Mouse (Mus musculus): ENCODE measurements at regions not wholly inside any gene's neighbourhood (a gene's known extent, or its start where the extent isn't known, plus 50 kb on each side); places are given as distances from the start of the nearest gene placed in this dataset.
"Not testable (repeated sequence)": the region's sequence is repeated elsewhere in the genome, so short reads cannot be mapped to it uniquely, and the experiment has no call there.

GRCm38 (mm10) chr13:5920422-5920821 is 59.1 kb downstream of the Klf6 start:
- Histone ChIP-seq H3K27me3 (no peaks in the 10 kb centered on the region), H3K27ac (replicated peaks) (no peak overlapping the region), H3K9me3 (replicated peaks) (no peaks in the 10 kb centered on the region), H3K36me3 (replicated peaks) (no peaks in the 10 kb centered on the region), H3K4me3 (replicated peaks) (no peak overlapping the region), H3K4me2 (no peak overlapping the region), H3K4me1 (replicated peaks) (no peaks in the 10 kb centered on the region), H3K9ac (no peak overlapping the region)
- ATAC-seq (ENCODE audit: insufficient read depth): no peak
- 49% methylated on average over 3 of the region's 3 CpGs for WGBS (ENCODE audit: insufficient replicate concordance)

- 72% methylated on average over 2 of the region's 2 CpGs for WGBS (ENCODE audit: insufficient replicate concordance)
- H3K36me3 ChIP-seq (replicated peaks): no peaks in the 10 kb centered on the region
- no peak overlapping the region for H3K9ac ChIP-seq
- no peak overlapping the region for H3K27ac ChIP-seq (replicated peaks)
- H3K9me3 ChIP-seq (replicated peaks): no peaks in the 10 kb centered on the region
- no peaks in the 10 kb centered on the region for H3K4me1 ChIP-seq (replicated peaks)
- no peaks in the 10 kb centered on the region for H3K27me3 ChIP-seq
- no peak overlapping the region for H3K4me2 ChIP-seq
- no peak overlapping the region for H3K4me3 ChIP-seq (replicated peaks)
- no peak for ATAC-seq (ENCODE audit: insufficient read depth)
Measured at GRCm38 (mm10) chr13:5931433-5931832, 70.2 kb downstream of the Klf6 start.

GRCm38 (mm10) chr13:5937436-5937835 is 76.2 kb downstream of the Klf6 start:
- H3K4me3 ChIP-seq (replicated peaks): no peak overlapping the region
- H3K27me3 ChIP-seq: no peaks in the 10 kb centered on the region
- no peak for ATAC-seq (ENCODE audit: insufficient read depth)
- no peak overlapping the region for H3K9ac ChIP-seq
- H3K4me2 ChIP-seq: no peak overlapping the region
- H3K4me1 ChIP-seq (replicated peaks): no peaks in the 10 kb centered on the region
- no peaks in the 10 kb centered on the region for H3K9me3 ChIP-seq (replicated peaks)
- H3K27ac ChIP-seq (replicated peaks): no peak overlapping the region
- no peaks in the 10 kb centered on the region for H3K36me3 ChIP-seq (replicated peaks)
- 59% methylated on average over 2 of the region's 2 CpGs for WGBS (ENCODE audit: insufficient replicate concordance)

GRCm38 (mm10) chr13:5937970-5938369 is 76.7 kb downstream of the Klf6 start:
- Histone ChIP-seq H3K4me2 (no peak overlapping the region), H3K9ac (no peak overlapping the region), H3K9me3 (replicated peaks) (no peaks in the 10 kb centered on the region), H3K27ac (replicated peaks) (no peak overlapping the region), H3K4me1 (replicated peaks) (no peaks in the 10 kb centered on the region), H3K4me3 (replicated peaks) (no peak overlapping the region), H3K27me3 (no peaks in the 10 kb centered on the region), H3K36me3 (replicated peaks) (no peaks in the 10 kb centered on the region)
- no peak for ATAC-seq (ENCODE audit: insufficient read depth)
- WGBS (ENCODE audit: insufficient replicate concordance): 36% methylated on average over 4 of the region's 4 CpGs

- no peaks in the 10 kb centered on the region for H3K27me3 ChIP-seq
- no peak overlapping the region for H3K4me3 ChIP-seq (replicated peaks)
- no peak overlapping the region for H3K9ac ChIP-seq
- no peaks in the 10 kb centered on the region for H3K36me3 ChIP-seq (replicated peaks)
- no peak for ATAC-seq (ENCODE audit: insufficient read depth)
- H3K4me2 ChIP-seq: no peak overlapping the region
- H3K4me1 ChIP-seq (replicated peaks): no peaks in the 10 kb centered on the region
- WGBS (ENCODE audit: insufficient replicate concordance): 16% methylated on average over 3 of the region's 3 CpGs
- H3K9me3 ChIP-seq (replicated peaks): no peaks in the 10 kb centered on the region
- no peak overlapping the region for H3K27ac ChIP-seq (replicated peaks)
Measured at GRCm38 (mm10) chr13:5939368-5939767, 78.1 kb downstream of the Klf6 start.

GRCm38 (mm10) chr13:5952863-5953262 is 91.6 kb downstream of the Klf6 start:
- H3K9ac ChIP-seq: no peak overlapping the region
- no peak for ATAC-seq (ENCODE audit: insufficient read depth)
- H3K4me1 ChIP-seq (replicated peaks): no peaks in the 10 kb centered on the region
- H3K36me3 ChIP-seq (replicated peaks): no peaks in the 10 kb centered on the region
- 46% methylated on average over 2 of the region's 2 CpGs for whole genome bisulfite sequencing (ENCODE audit: insufficient replicate concordance)
- no peak overlapping the region for H3K4me3 ChIP-seq (replicated peaks)
- H3K27me3 ChIP-seq: no peaks in the 10 kb centered on the region
- H3K9me3 ChIP-seq (replicated peaks): no peaks in the 10 kb centered on the region
- H3K4me2 ChIP-seq: no peak overlapping the region
- H3K27ac ChIP-seq (replicated peaks): no peak overlapping the region

- not testable (repeated sequence) for H3K4me2 ChIP-seq; ATAC-seq (ENCODE audit: insufficient read depth); H3K27ac ChIP-seq (replicated peaks); H3K9ac ChIP-seq; H3K4me1 ChIP-seq (replicated peaks); H3K36me3 ChIP-seq (replicated peaks); H3K27me3 ChIP-seq; H3K9me3 ChIP-seq (replicated peaks); H3K4me3 ChIP-seq (replicated peaks)
Measured at GRCm38 (mm10) chr13:5955121-5955520, 93.8 kb downstream of the Klf6 start.

- Histone ChIP-seq H3K4me2 (no peak overlapping the region), H3K36me3 (replicated peaks) (no peaks in the 10 kb centered on the region), H3K27ac (replicated peaks) (no peak overlapping the region), H3K27me3 (no peaks in the 10 kb centered on the region), H3K9ac (no peak overlapping the region), H3K9me3 (replicated peaks) (no peaks in the 10 kb centered on the region), H3K4me1 (replicated peaks) (no peaks in the 10 kb centered on the region), H3K4me3 (replicated peaks) (no peak overlapping the region)
- ATAC-seq (ENCODE audit: insufficient read depth): no peak
- 16% methylated on average over 1 of the region's 1 CpGs for WGBS (ENCODE audit: insufficient replicate concordance)
Measured at GRCm38 (mm10) chr13:5956145-5956544, 94.9 kb downstream of the Klf6 start.

- H3K27me3 ChIP-seq: no peaks in the 10 kb centered on the region
- no peak overlapping the region for H3K4me3 ChIP-seq (replicated peaks)
- no peaks in the 10 kb centered on the region for H3K36me3 ChIP-seq (replicated peaks)
- H3K4me1 ChIP-seq (replicated peaks): no peaks in the 10 kb centered on the region
- WGBS (ENCODE audit: insufficient replicate concordance): 53% methylated on average over 1 of the region's 1 CpGs
- H3K4me2 ChIP-seq: no peak overlapping the region
- ATAC-seq (ENCODE audit: insufficient read depth): no peak
- H3K9me3 ChIP-seq (replicated peaks): no peaks in the 10 kb centered on the region
- no peak overlapping the region for H3K27ac ChIP-seq (replicated peaks)
- H3K9ac ChIP-seq: no peak overlapping the region
Measured at GRCm38 (mm10) chr13:5962947-5963346, 101.7 kb downstream of the Klf6 start.

- Histone ChIP-seq H3K9ac (no peak overlapping the region), H3K9me3 (replicated peaks) (no peaks in the 10 kb centered on the region), H3K36me3 (replicated peaks) (no peaks in the 10 kb centered on the region), H3K4me2 (no peak overlapping the region), H3K4me3 (replicated peaks) (no peak overlapping the region), H3K4me1 (replicated peaks) (no peaks in the 10 kb centered on the region), H3K27ac (replicated peaks) (no peak overlapping the region), H3K27me3 (no peaks in the 10 kb centered on the region)
- no peak for ATAC-seq (ENCODE audit: insufficient read depth)
- WGBS (ENCODE audit: insufficient replicate concordance): 58% methylated on average over 1 of the region's 1 CpGs
Measured at GRCm38 (mm10) chr13:5964626-5965025, 103.3 kb downstream of the Klf6 start.

GRCm38 (mm10) chr13:5978615-5979014 is 117.3 kb downstream of the Klf6 start:
- Histone ChIP-seq H3K36me3 (replicated peaks) (no peaks in the 10 kb centered on the region), H3K4me1 (replicated peaks) (no peaks in the 10 kb centered on the region), H3K27ac (replicated peaks) (no peak overlapping the region), H3K9ac (no peak overlapping the region), H3K9me3 (replicated peaks) (no peaks in the 10 kb centered on the region), H3K4me2 (no peak overlapping the region), H3K4me3 (replicated peaks) (no peak overlapping the region), H3K27me3 (no peaks in the 10 kb centered on the region)
- ATAC-seq (ENCODE audit: insufficient read depth): no peak
- WGBS (ENCODE audit: insufficient replicate concordance): 45% methylated on average over 1 of the region's 1 CpGs

- H3K9ac ChIP-seq: no peak overlapping the region
- no peak overlapping the region for H3K27ac ChIP-seq (replicated peaks)
- H3K27me3 ChIP-seq: no peaks in the 10 kb centered on the region
- no peaks in the 10 kb centered on the region for H3K4me1 ChIP-seq (replicated peaks)
- no peak overlapping the region for H3K4me2 ChIP-seq
- no peaks in the 10 kb centered on the region for H3K9me3 ChIP-seq (replicated peaks)
- WGBS (ENCODE audit: insufficient replicate concordance): 60% methylated on average over 2 of the region's 2 CpGs
- H3K36me3 ChIP-seq (replicated peaks): no peaks in the 10 kb centered on the region
- ATAC-seq (ENCODE audit: insufficient read depth): no peak
- no peak overlapping the region for H3K4me3 ChIP-seq (replicated peaks)
Measured at GRCm38 (mm10) chr13:5987491-5987890, 126.2 kb downstream of the Klf6 start.

All from liver, embryonic 15.5 days (tissue).